Mouse (Mus musculus) thymus, adult 2 months (tissue): Measurements from ENCODE around the gene C2cd5.

Source experiments
- CTCF ChIP-seq: fragments of 200-500 bp; IDR thresholded peaks from 2 replicates; pipeline ENCODE4 v1.5.1; 2012; ENCODE audit warnings: mild to moderate bottlenecking, control low read depth, low read length, moderate library complexity, borderline replicate concordance; ENCODE audit not compliant: control insufficient read depth, poor library complexity, insufficient read depth; ENCODE audit errors: extremely low read depth
- POLR2A ChIP-seq: fragments of 200-500 bp; IDR thresholded peaks from 2 replicates; pipeline ENCODE4 v1.6.1; 2012; ENCODE audit warnings: mild to moderate bottlenecking, low read length, control low read depth, moderate library complexity; ENCODE audit not compliant: control insufficient read depth, poor library complexity, insufficient read depth; ENCODE audit errors: extremely low read depth

DNA sequence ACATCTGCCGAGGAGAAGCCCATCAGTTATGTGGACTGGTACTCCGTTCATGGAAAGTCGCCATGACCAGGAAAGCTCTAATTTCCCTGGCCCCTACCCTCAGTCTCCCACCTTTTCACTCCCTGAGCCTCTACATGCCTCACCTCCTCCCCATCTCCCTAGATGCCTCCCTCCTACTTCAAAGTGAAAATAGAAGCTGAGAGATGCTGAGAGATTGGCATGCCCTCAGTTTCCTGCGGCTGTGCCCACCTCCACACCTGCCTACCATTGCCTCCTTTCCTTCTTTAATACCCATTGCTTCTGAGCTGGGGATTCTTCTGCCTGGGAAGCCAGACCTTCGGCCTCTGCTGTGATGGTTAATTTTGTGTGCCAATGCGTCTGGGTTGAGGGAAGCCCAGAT is 19.4 kb upstream of the C2cd5 start:
- TF ChIP-seq POLR2A (no peak), CTCF (no peak)
